Mouse (Mus musculus): ENCODE data around the gene Raly. TPM values are rescaled to one million over a fixed set of nuclear protein-coding genes. Genes with fewer than 3 reads are reported as not detected.

Raly gene
- total and polyA plus RNA-seq, 2 experiments from 2014 or later: 22.2 to 174 TPM

GRCm38 (mm10) chr2:154791661-154792642 is 1.1 kb downstream of the Raly start:
- Histone ChIP-seq H3K27me3 (ENCODE audit: insufficient read depth, low read length) (no peaks in the 10 kb centered on the region), H3K27ac (ENCODE audit: low read depth, low read length) (peak overlapping the region; percentile 99), H3K9me3 (ENCODE audit: low read length) (no peaks in the 10 kb centered on the region), H3K9ac (peak overlapping the region; percentile 90), H3K36me3 (ENCODE audit: insufficient read depth) (no peaks in the 10 kb centered on the region), H3K4me3 (ENCODE audit: low read depth, low read length) (peak overlapping the region; percentile 99), H3K4me1 (ENCODE audit: insufficient read depth) (peaks cover 15% of the 10 kb centered on the region), H3K4me2 (ENCODE audit: low read depth) (peak overlapping the region; percentile 68)
- ATAC-seq (peak; percentile 9), DNase-seq (peak; percentile 45)
- no peak for TF ChIP-seq CTCF (IDR thresholded peaks at IDR 0.05; ENCODE audit: low read depth)
- 2% methylated on average over 62 of the region's 67 CpGs for WGBS

- no peak for DNase-seq
- Histone ChIP-seq H3K4me1 (ENCODE audit: insufficient read depth) (no peaks in the 10 kb centered on the region; the same call in 1 of the 2 replicates), H3K27ac (ENCODE audit: low read depth, low read length) (no peak overlapping the region), H3K27me3 (ENCODE audit: insufficient read depth, low read length) (no peaks in the 10 kb centered on the region), H3K9me3 (ENCODE audit: low read length) (no peaks in the 10 kb centered on the region), H3K4me3 (ENCODE audit: low read depth, low read length) (no peak overlapping the region), H3K36me3 (ENCODE audit: insufficient read depth) (no peaks in the 10 kb centered on the region), H3K9ac (no peak overlapping the region), H3K4me2 (ENCODE audit: low read depth) (no peak overlapping the region)
- no peak for TF ChIP-seq CTCF (IDR thresholded peaks at IDR 0.05; ENCODE audit: low read depth)
- 88% methylated on average over 1 of the region's 1 CpGs for WGBS
- ATAC-seq: no peak
Measured at GRCm38 (mm10) chr2:154803372-154803771, 12.5 kb downstream of the Raly start.

GRCm38 (mm10) chr2:154803845-154804244 is 12.9 kb downstream of the Raly start:
- no peaks in the 10 kb centered on the region for H3K27me3 ChIP-seq (ENCODE audit: insufficient read depth, low read length)
- H3K4me2 ChIP-seq (ENCODE audit: low read depth): no peak overlapping the region
- ATAC-seq (no peak), DNase-seq (no peak)
- H3K4me1 ChIP-seq (ENCODE audit: insufficient read depth): no peaks in the 10 kb centered on the region; the same call in 1 of the 2 replicates
- H3K27ac ChIP-seq (ENCODE audit: low read depth, low read length): no peak overlapping the region
- no peaks in the 10 kb centered on the region for H3K36me3 ChIP-seq (ENCODE audit: insufficient read depth)
- no peak for TF ChIP-seq CTCF (IDR thresholded peaks at IDR 0.05; ENCODE audit: low read depth)
- no peaks in the 10 kb centered on the region for H3K9me3 ChIP-seq (ENCODE audit: low read length)
- H3K9ac ChIP-seq: no peak overlapping the region
- WGBS: 78% methylated on average over 4 of the region's 4 CpGs
- H3K4me3 ChIP-seq (ENCODE audit: low read depth, low read length): no peak overlapping the region

GRCm38 (mm10) chr2:154807689-154808088 is 16.8 kb downstream of the Raly start:
- Histone ChIP-seq H3K9ac (no peak overlapping the region), H3K9me3 (ENCODE audit: low read length) (no peaks in the 10 kb centered on the region), H3K27me3 (ENCODE audit: insufficient read depth, low read length) (no peaks in the 10 kb centered on the region), H3K4me3 (ENCODE audit: low read depth, low read length) (no peak overlapping the region), H3K4me1 (ENCODE audit: insufficient read depth) (no peaks in the 10 kb centered on the region; the same call in 1 of the 2 replicates), H3K36me3 (ENCODE audit: insufficient read depth) (no peaks in the 10 kb centered on the region), H3K4me2 (ENCODE audit: low read depth) (no peak overlapping the region), H3K27ac (ENCODE audit: low read depth, low read length) (no peak overlapping the region)
- ATAC-seq: no peak
- no peak for TF ChIP-seq CTCF (IDR thresholded peaks at IDR 0.05; ENCODE audit: low read depth)
- WGBS: 54% methylated on average over 1 of the region's 1 CpGs
- no peak for DNase-seq

GRCm38 (mm10) chr2:154809107-154809762 is 18.3 kb downstream of the Raly start:
- Histone ChIP-seq H3K27ac (ENCODE audit: low read depth, low read length) (no peak overlapping the region), H3K9me3 (ENCODE audit: low read length) (no peaks in the 10 kb centered on the region), H3K36me3 (ENCODE audit: insufficient read depth) (no peaks in the 10 kb centered on the region), H3K27me3 (ENCODE audit: insufficient read depth, low read length) (no peaks in the 10 kb centered on the region), H3K4me1 (ENCODE audit: insufficient read depth) (no peaks in the 10 kb centered on the region; the same call in 1 of the 2 replicates), H3K4me2 (ENCODE audit: low read depth) (no peak overlapping the region), H3K4me3 (ENCODE audit: low read depth, low read length) (no peak overlapping the region), H3K9ac (no peak overlapping the region)
- WGBS: 88% methylated on average over 1 of the region's 1 CpGs
- no peak; the same call in 1 of the 2 replicates for TF ChIP-seq CTCF (IDR thresholded peaks at IDR 0.05; ENCODE audit: low read depth)
- DNase-seq (no peak), ATAC-seq (no peak)

- H3K4me2 ChIP-seq (ENCODE audit: low read depth): no peak overlapping the region
- no peak overlapping the region for H3K9ac ChIP-seq
- DNase-seq (no peak), ATAC-seq (no peak)
- H3K27me3 ChIP-seq (ENCODE audit: insufficient read depth, low read length): no peaks in the 10 kb centered on the region
- no peaks in the 10 kb centered on the region for H3K36me3 ChIP-seq (ENCODE audit: insufficient read depth)
- H3K4me1 ChIP-seq (ENCODE audit: insufficient read depth): no peaks in the 10 kb centered on the region; the same call in 1 of the 2 replicates
- no peaks in the 10 kb centered on the region for H3K9me3 ChIP-seq (ENCODE audit: low read length)
- H3K4me3 ChIP-seq (ENCODE audit: low read depth, low read length): no peak overlapping the region
- TF ChIP-seq CTCF (IDR thresholded peaks at IDR 0.05; ENCODE audit: low read depth): no peak
- H3K27ac ChIP-seq (ENCODE audit: low read depth, low read length): no peak overlapping the region
- WGBS: 30% methylated on average over 1 of the region's 1 CpGs
Measured at GRCm38 (mm10) chr2:154810821-154811220, 19.9 kb downstream of the Raly start.

- Histone ChIP-seq H3K27me3 (ENCODE audit: insufficient read depth, low read length) (no peaks in the 10 kb centered on the region), H3K9me3 (ENCODE audit: low read length) (no peaks in the 10 kb centered on the region), H3K4me1 (ENCODE audit: insufficient read depth) (peaks cover 10% of the 10 kb centered on the region; the same call in 1 of the 2 replicates), H3K36me3 (ENCODE audit: insufficient read depth) (no peaks in the 10 kb centered on the region), H3K27ac (ENCODE audit: low read depth, low read length) (no peak overlapping the region), H3K4me3 (ENCODE audit: low read depth, low read length) (no peak overlapping the region), H3K4me2 (ENCODE audit: low read depth) (no peak overlapping the region), H3K9ac (no peak overlapping the region)
- DNase-seq (no peak), ATAC-seq (no peak)
- no peak for TF ChIP-seq CTCF (IDR thresholded peaks at IDR 0.05; ENCODE audit: low read depth)
- 90% methylated on average over 2 of the region's 2 CpGs for WGBS
Measured at GRCm38 (mm10) chr2:154813426-154813825, 22.5 kb downstream of the Raly start.
